Mouse (Mus musculus) hematopoietic stem cell, adult 5-6 weeks (primary cell): ENCODE measurements around the gene Smad6. TPM values are rescaled to one million over a fixed set of nuclear protein-coding genes. Genes with fewer than 3 reads are reported as not detected.
A peak's percentile ranks its signal among the peaks of the same experiment; 100 is the strongest.

Experiments used
- ATAC-seq, 2 experiments: fragments of 125-278 bp in 1 of 2; replicated peaks in 1 of 2; 2 replicates each; pipeline ENCODE4 v1.8.0; 2016 to 2017; ENCODE audit warnings: inconsistent platforms in 2 of 2, mild to moderate bottlenecking in 2 of 2, moderate number of reproducible peaks in 2 of 2, low read depth in 1 of 2, moderate TSS enrichment in 1 of 2; ENCODE audit not compliant: low FRiP score in 2 of 2, poor library complexity in 2 of 2, severe bottlenecking in 2 of 2, insufficient read depth in 1 of 2, low TSS enrichment in 1 of 2
- total RNA-seq: library from RNA; stranded (forward); fragments of 172-1452, 232-1000 nt; gene quantifications from 2 replicates; pipeline ENCODE4 v1.2.3, GENCODE M21; 2017

Smad6 gene
- total RNA-seq, 1 experiment from 2014 or later, result 3.9 TPM

GRCm38 (mm10) chr9:63972576-63973290 is 49.1 kb downstream of the Smad6 start:
- no peak for ATAC-seq

- no peak for ATAC-seq
These were observed 50.3 kb downstream of the Smad6 start for GRCm38 (mm10) chr9:63971557-63971956.

- no peak for ATAC-seq
These were observed 51.0 kb downstream of the Smad6 start for GRCm38 (mm10) chr9:63970836-63971235.

- ATAC-seq, result no peak
These were observed 51.5 kb downstream of the Smad6 start for GRCm38 (mm10) chr9:63970388-63970787.

- ATAC-seq, result peak; percentile 24 to 40; a peak in 2 of 4 replicates
These were observed 52.4 kb downstream of the Smad6 start for GRCm38 (mm10) chr9:63969467-63969866.

GRCm38 (mm10) chr9:63968592-63968991 is 53.3 kb downstream of the Smad6 start:
- no peak for ATAC-seq

GRCm38 (mm10) chr9:63967408-63968172 is 54.3 kb downstream of the Smad6 start:
- no peak for ATAC-seq

- no peak for ATAC-seq
These were observed 56.3 kb downstream of the Smad6 start for GRCm38 (mm10) chr9:63965579-63965981.

- ATAC-seq, result no peak
These were observed 60.0 kb downstream of the Smad6 start for GRCm38 (mm10) chr9:63961881-63962280.

- no peak for ATAC-seq
These were observed 61.1 kb downstream of the Smad6 start for GRCm38 (mm10) chr9:63960829-63961185.

- 0 out of 4 replicates have a peak, but pooled peaks of 1 of the 2 experiments have one; percentile 18 for ATAC-seq
These were observed 61.7 kb downstream of the Smad6 start for GRCm38 (mm10) chr9:63959933-63960828.

- no peak for ATAC-seq
These were observed 62.5 kb downstream of the Smad6 start for GRCm38 (mm10) chr9:63959129-63959932.

GRCm38 (mm10) chr9:63958337-63959030 is 63.4 kb downstream of the Smad6 start:
- no peak for ATAC-seq

GRCm38 (mm10) chr9:63957647-63958185 is 64.1 kb downstream of the Smad6 start:
- ATAC-seq, result no peak

GRCm38 (mm10) chr9:63956052-63956451 is 65.8 kb downstream of the Smad6 start:
- ATAC-seq, result peak; percentile 75

- no peak for ATAC-seq
These were observed 68.2 kb downstream of the Smad6 start for GRCm38 (mm10) chr9:63953691-63954090.
